Mouse (Mus musculus): ENCODE measurements around the gene Snx12. TPM values are rescaled to one million over a fixed set of nuclear protein-coding genes. Genes with fewer than 3 reads are reported as not detected.
"Not testable (repeated sequence)": the region's sequence is repeated elsewhere in the genome, so short reads cannot be mapped to it uniquely, and the experiment has no call there.

Snx12 gene
- total RNA-seq, 2 experiments from 2014 or later, result 91.6 to 93.0 TPM

DNA sequence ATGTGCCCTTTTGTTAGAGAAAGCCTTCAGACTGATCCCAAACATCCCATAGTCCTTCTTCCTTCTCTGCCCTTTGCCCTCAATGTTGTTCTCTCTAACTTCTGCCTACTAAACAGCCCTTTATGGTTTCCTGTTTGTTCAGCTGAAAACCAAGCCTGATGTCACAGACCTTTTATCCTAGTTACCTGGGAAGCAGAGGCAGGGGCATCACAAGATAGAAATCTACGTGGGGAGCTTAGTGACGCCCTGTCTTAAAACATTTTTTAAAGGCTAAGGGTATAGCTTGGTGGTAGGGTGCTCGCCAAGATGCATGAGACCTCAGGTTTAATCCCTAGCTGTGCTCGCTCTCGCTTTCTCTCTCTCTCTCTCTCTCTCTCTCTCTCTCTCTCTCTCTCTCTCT, 74.9 kb downstream of the Snx12 start:
- no peak for DNase-seq (ENCODE audit: low spot score in 2 of 2)

DNA sequence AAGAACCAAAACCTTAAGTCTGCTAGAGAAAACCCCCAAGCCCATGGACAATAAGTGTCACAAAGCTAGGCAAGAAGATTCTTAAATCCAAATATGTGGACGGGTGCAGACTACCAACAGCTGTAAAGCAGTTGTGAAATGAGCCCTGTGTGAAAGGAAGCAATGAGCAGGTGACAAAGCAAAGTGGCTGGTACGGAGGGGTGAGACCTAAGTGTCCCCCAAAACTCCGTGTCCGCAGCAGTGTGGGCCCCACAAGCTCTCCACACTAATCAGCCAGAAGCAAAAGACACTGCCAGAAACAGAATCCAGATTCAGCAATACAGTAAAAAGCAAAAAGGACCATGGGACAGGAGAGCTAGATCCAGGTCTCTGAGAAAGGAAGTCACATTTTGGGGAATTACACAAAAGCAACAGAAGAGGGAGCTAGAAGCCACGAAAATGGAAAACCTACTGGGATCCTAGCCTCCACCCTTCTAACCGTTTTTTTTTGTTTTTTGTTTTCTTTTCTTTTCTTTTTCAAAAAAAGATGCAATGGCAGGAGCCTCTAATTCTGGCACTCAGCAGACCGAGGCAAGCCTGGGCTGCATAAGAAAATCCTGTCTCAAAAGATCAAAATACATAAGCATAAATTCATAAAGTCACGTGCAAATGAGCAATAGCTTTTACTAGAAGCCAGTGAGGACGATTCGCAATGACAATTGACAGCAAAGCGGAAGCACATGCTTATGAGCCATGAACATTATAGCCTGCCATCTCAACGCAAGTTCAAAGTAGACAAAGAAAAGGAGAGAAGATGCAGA, 90.2 kb downstream of the Snx12 start:
- DNase-seq (ENCODE audit: low spot score in 2 of 2), result peak in 1 of 2 experiments; percentile 50

DNA sequence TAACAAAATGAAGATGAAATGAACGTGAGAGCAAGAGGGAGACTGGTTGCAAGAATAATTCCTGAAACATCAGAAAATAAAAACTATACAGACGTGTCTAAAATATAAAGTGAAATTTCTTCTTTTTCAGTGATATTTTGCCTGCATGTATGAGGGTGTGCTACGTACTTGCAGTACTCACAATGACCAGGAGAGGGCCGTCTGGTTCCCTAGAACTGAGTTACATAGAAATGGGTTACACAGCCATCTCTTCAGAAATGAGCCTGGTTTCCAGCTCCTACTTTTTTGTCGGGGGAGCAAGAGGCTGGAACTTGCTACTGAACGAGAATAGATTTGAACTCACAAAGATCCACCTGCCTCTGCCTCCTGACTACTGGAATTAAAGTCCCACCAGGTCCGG, 91.4 kb downstream of the Snx12 start:
- DNase-seq (ENCODE audit: low spot score in 2 of 2), result peak; percentile 36 to 83

DNA sequence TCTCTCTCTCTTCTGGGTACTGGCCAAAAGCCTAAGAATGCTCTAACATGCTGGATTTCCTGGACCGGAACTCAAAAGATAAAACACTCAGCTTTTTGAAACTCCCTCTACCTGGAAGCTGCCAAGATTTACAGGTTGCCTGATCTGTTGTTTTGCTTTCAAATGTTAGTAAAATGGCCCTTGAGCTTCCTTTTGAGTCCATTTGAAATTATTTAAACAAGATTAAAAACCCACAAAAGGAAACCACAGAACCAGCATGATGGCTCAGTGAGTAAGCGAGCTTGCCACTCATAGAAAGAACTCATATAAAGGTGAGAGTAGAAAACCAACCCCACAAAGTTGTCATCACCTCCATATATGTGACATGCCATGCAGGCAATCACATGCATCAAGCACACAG, 93.8 kb downstream of the Snx12 start:
- DNase-seq (ENCODE audit: low spot score in 2 of 2), result no peak

DNA sequence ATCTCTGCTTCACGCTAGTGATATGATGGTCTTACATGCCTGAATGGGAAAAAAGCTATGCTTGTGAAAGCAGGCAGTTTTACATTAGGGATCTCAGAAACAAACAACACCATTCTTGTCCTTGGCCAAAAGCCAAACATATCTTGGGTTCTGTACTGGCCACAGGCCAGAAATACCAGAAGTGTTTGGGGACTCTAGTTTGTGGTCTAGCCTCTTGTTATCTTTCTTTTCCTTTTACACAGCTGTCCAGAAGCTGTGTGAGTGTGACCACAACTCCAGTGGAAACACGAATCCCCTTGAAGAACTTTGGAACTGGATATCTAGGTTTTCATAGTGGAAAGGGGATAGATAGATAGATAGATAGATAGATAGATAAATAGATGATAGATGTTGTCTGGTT, 95.4 kb downstream of the Snx12 start:
- DNase-seq (ENCODE audit: low spot score in 2 of 2), result no peak

DNA sequence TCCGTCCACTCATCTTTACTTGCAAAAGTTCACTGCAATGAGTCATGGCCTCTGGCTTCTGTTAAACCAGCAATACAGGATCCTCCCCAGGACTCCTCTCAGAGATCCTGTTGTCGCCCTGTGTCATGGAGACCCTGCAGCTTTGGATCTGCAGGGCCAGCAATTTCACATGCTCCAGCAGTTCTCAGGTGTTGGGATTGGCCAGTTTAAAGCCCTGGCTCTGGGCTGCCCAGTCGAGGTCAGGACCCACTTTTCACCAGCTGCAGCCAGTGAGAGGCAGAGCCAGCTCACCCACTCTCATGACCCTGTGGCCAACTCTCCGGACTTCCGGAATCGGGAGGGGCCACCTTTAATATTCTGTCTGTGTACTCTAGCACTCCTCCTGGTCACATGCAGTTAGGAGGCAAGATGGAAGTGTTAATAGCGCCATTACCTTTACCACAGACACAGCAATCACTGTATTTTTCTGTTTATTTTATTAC, 95.8 kb downstream of the Snx12 start:
- DNase-seq (ENCODE audit: low spot score in 2 of 2), result no peak

DNA sequence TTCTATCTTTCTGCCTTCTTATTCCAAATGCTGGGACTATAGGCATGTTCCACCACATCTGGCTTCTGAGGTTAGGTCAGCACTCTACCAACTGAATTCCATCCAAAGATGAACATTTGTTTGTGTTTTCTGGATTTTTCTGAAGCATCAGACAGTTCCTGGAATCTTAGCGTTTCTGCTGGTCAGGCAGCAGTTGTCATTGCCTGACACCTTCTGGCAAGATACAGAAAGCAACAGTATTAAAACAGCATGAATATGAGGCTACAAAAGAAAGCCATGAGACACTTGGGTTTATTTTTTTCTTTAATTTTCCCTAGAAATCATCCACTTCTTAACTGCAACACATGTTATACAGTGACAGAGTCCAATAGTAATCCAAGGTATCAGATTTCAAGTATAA, 101.8 kb downstream of the Snx12 start:
- DNase-seq (ENCODE audit: low spot score in 2 of 2), result no peak

DNA sequence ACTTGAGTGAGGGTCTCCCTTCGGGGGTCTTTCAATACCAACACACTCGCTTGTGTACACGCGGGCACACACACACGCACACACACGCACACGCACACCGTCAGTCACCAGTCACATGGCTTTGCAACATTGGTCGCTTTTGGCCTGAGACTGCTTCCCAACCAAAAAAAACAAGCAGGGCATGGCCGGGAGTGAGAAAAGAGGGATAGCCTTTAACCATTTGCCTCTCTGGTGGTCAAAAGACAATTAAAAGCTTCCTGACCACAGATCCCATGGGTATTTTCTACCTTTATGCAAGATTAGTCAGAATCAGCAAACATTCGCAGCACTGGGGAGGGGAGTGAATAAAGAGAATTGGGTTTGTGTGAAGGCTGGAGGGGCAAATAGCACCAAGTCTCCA, 136.4 kb downstream of the Snx12 start, which contains the start of gene Slc7a3:
Gene Slc7a3 (minus strand): TSS at position 101 of the 400 bp plus-strand sequence.
- no peak for DNase-seq (ENCODE audit: low spot score in 2 of 2)

DNA sequence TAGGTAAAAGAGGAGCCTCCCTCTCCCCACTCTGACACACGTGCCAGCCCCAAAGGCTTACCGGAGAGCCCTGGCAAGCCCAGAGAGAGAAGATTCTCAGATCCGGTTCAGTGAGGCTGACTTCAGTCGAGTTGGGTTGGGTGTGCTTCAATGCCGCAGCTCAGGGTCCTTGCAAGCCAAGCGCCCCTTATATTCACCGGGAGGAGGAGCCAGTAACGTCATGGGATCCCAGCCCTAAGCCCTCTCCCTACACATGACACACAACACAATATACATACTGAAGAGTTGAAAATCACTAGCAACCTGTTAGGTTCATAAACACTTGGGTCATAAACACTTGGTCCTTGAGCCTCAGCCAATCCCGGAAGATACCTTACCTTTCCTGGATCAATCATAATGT, 137.2 kb downstream of the Snx12 start:
- DNase-seq (ENCODE audit: low spot score in 2 of 2), result not testable (repeated sequence)

DNA sequence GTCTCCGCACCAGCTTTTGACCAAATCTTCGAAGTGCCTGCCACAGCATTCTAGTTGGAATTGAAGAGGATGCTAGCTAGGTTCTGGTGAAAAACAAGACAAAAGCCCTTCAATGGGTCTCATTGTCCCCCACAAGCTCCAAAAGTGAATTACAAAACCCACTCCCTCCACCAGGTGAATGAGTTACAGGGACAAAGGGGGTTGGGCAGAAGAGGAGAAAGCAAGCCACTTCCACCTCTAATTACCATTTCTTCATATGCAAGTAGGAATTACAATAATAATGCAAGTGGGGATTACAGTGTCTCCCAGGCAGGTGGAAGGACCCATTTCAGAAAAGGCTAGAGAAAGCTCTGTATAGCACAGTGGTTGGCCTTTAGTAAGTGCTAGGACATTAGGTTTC, 138.2 kb downstream of the Snx12 start:
- DNase-seq (ENCODE audit: low spot score in 2 of 2), result no peak

DNA sequence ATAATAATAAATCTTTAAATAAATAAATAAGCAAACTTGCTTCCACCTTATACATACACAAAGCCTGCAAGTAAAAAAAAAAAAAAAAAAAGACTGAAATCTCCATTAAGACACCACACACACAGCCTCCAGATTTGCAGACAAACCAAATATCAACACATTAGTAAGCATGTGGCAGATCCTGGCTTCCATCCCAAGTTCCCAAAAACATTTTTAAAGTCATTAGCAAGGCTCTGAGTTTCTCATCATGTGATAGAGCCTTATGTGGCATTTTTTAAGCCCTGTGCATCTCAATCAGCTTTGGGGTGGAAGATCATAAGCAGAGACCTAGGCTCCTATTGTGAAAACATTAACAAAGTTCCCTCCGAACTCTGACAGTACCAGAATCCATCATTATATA, 157.1 kb downstream of the Snx12 start:
- peak in 1 of 2 experiments; percentile 12 for DNase-seq (ENCODE audit: low spot score in 2 of 2)

DNA sequence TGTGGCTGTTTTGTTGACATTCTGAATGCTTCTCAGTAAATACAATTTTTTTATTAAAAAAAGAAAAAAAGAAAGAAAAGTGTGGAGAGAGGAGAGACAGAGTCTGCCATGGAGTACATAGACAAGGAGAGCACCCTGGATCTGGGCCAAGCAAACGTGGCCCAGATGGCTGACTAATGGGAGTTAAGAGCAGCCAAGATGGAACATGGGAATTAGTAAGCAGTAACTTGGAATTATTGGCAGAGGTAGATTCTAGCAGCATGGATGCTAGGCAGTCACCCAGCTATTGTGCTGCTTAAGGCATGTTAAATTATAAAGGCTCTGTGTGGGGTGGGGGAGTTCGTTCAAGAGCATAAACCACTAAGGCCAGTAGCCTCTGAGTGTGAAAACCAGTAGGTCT, 158.9 kb downstream of the Snx12 start:
- DNase-seq (ENCODE audit: low spot score in 2 of 2), result peak; percentile 8 to 39

DNA sequence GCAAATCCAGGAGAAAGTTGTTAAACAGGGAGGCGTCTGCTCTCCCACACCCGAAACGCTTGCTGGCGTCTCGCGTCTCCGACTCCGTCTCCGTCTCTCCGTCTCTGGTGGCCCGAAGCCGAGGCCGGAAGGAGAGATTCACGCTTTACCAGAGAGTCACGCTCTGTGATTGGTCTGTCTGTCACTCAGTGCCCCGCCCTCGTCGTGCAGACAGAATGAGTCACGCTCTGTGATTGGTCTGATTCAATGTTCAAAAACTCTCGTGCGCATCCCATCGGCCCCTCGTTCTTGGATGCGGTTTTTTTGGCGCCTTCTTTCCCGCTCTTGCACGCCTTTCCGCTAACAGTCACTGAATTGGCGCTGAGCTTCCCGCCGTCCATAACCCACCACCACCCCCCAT, 162.8 kb downstream of the Snx12 start, which contains the start of gene Tex11:
Gene Tex11 (minus strand): TSS at position 127 of the 400 bp plus-strand sequence.
- DNase-seq (ENCODE audit: low spot score in 2 of 2), result no peak

Other genes starting within 250 kb of the Snx12 start
- gene Tex11, start 162.9 kb downstream of the Snx12 start, total RNA-seq (2021), result under 1 TPM; 0.13 to 0.17 TPM
- 1 to 10 TPM; 5.6 to 6.9 TPM for gene Slc7a3, start 136.5 kb downstream of the Snx12 start, total RNA-seq (2021)
- gene Foxo4, start 32.0 kb upstream of the Snx12 start, total RNA-seq (2021), result 10 to 100 TPM; 23.3 to 25.3 TPM
- not detected for gene Gm614, start 41.4 kb upstream of the Snx12 start, total RNA-seq (2021)
- under 1 TPM; 0.74 to 0.79 TPM for gene Il2rg, start 45.7 kb upstream of the Snx12 start, total RNA-seq (2021)
- not detected for gene Gm20489, start 46.5 kb upstream of the Snx12 start, total RNA-seq (2021)
- 10 to 100 TPM; 21.6 to 27.6 TPM for gene Med12, start 51.5 kb upstream of the Snx12 start, total RNA-seq (2021)
- gene Nlgn3, start 76.6 kb upstream of the Snx12 start, total RNA-seq (2021), result 100 to 1,000 TPM; 168 to 183 TPM
- gene Gjb1, start 153.8 kb upstream of the Snx12 start, total RNA-seq (2021), result 10 to 100 TPM; 13.9 to 14.4 TPM
- 100 to 1,000 TPM; 159 to 174 TPM for gene Zmym3, start 198.3 kb upstream of the Snx12 start, total RNA-seq (2021)
- 100 to 1,000 TPM; 124 to 147 TPM for gene Nono, start 206.8 kb upstream of the Snx12 start, total RNA-seq (2021)
- 1 to 10 TPM in 1 of 2 experiments, not detected in 1; 1.1 TPM for gene Itgb1bp2, start 226.5 kb upstream of the Snx12 start, total RNA-seq (2021)

Measured in layer of hippocampus, adult 18-20 months (tissue).